Mouse (Mus musculus) brain, adult 2 months (tissue): Measurements from ENCODE around the gene Slc25a10.
A peak's percentile ranks its signal among the peaks of the same experiment; 100 is the strongest.

Experiments used
- DNase-seq: peaks from one replicate; pipeline ENCODE4 v3.0.0; 2011; ENCODE audit warnings: low read depth, low spot score

Gene Slc25a10

DNA sequence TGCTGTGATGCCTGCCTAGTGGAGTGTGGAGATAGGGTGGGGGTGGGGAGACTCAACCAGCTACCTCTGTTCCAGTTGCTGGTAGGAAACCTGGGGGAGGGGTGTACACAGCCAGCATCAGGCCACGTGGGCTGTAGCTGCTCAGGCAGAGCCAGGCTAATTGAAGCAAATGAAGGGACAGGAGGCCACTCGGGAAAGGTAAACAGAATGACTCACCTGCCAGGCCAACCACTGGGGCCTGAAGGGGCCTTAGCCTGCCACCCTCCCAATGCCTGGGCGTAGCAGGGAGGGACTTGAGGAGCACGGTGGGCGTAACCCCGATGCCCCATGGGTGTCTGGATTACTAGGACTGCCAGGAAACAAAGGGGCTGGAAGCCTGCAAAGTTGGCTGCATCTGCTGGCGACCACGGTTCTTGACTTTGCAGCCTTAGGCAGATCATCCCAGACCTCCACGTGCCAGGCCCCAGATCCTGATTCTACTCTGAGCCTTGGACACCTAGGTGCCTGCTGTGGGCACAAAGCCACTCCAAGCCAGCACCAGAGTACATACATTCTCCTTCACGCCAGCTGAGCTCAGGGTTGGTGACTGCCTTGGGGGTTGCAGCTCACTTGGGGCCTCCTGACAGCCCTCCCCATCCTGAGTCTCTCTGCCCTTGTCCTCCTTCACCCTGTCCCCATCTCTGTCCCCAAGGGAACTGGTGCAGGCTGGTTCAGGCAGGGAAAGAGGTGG is 47.8 kb downstream of the Slc25a10 start:
- DNase-seq = peak; percentile 41

GRCm38 (mm10) chr11:120541907-120542306 is 50.3 kb downstream of the Slc25a10 start:
- DNase-seq = no peak

GRCm38 (mm10) chr11:120542376-120542775 is 50.7 kb downstream of the Slc25a10 start:
- no peak for DNase-seq

GRCm38 (mm10) chr11:120545964-120546363 is 54.3 kb downstream of the Slc25a10 start:
- no peak for DNase-seq

GRCm38 (mm10) chr11:120547469-120547868 is 55.8 kb downstream of the Slc25a10 start:
- peak; percentile 53 for DNase-seq

DNA sequence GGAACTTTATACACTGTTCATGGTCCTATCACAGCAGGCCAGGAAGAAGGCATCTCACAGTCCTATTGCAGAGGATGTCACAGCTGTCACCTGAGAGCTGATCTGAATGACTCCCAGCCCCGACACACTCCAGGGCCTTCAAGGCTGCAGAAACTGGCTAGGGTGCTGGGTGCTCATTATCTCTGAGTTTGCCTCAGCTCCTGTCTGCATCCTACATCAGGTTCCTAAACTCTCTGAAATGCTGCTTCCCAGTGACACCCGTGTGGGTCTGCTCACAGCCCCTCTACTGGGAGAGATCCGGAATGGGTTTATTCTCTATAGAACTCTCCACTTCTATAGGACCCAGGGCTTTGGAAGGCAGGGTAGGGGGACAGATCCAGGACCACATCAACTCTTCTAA is 56.6 kb downstream of the Slc25a10 start:
- DNase-seq = no peak

GRCm38 (mm10) chr11:120548786-120549167 is 57.1 kb downstream of the Slc25a10 start:
- no peak for DNase-seq
